Comparison of ENCODE assay signal across 9 mouse cellular contexts in the genomic region with DNA sequence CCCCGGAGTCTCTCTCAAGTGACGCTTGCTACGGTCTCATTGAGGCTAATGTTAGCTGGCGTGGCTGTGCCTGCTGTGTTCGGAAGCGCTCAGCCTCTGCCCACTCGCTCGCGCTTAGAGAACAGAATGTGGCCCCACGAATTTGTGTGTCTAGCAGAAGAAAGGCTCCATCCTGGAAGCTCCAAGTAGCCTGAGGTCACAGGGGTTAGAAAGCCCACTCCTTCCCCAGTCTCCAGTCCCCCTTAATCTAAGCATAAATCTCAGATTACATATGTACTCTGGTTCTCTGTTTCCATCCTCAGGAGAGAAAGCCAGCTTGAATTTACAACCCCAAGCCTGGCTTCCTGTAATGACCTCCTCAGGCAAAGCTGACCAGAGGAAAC.
DNase-seq lines count a peak whose midpoint lies in the region; ATAC-seq and TF ChIP-seq lines count a peak whose summit lies in the region.
"Had no signal": no experiment of that assay in that cellular context is flagged by ENCODE, and none has a peak within 500 bp of the region (broad histone marks: within the 10 kb centered on the region; RNA-seq: fewer than 3 reads in every experiment).

No protein-coding gene starts in this region.

- no peaks in the 10 kb centered on the region for H3K9me3 ChIP-seq in lung, embryonic 14.5 days (ENCODE audit: low read depth, low read length)
- no peaks in the 10 kb centered on the region for H3K9me3 ChIP-seq in embryonic facial prominence, embryonic 12.5 days
- no peaks in the 10 kb centered on the region for H3K9me3 ChIP-seq in neural tube, embryonic 14.5 days (ENCODE audit: control insufficient read depth, low read length)
- H3K9me3 ChIP-seq: liver, embryonic 15.5 days had no signal

- TF ChIP-seq CTCF in lung, embryonic 14.5 days (IDR thresholded peaks at IDR 0.05; ENCODE audit: low read depth): no peak

- DNase-seq in lung, embryonic 14.5 days: peak; percentile 40
- no peak for DNase-seq in lung, postnatal 10 days
- peak; percentile 76 for DNase-seq in induced T-regulatory cell, adult 2 months (ENCODE audit: low read depth)
- DNase-seq in adrenal gland, adult 18-20 months (ENCODE audit: low spot score in 2 of 2): no peak
- DNase-seq in frontal cortex, adult 2 months (ENCODE audit: extremely low spot score in 1 of 2, low spot score in 1 of 2): no peak
- no peak for DNase-seq in urinary bladder, postnatal 4 days (ENCODE audit: low spot score in 2 of 2)

- no peak overlapping the region for H3K9ac ChIP-seq in lung, embryonic 14.5 days
- no peak overlapping the region for H3K9ac ChIP-seq in embryonic facial prominence, embryonic 12.5 days
- H3K9ac ChIP-seq in neural tube, embryonic 14.5 days (replicated peaks; ENCODE audit: low read depth, low read length): peak overlapping the region; percentile 1; the same call in 1 of the 2 replicates
- H3K9ac ChIP-seq: liver, embryonic 15.5 days had no signal

- no peak overlapping the region for H3K4me3 ChIP-seq in lung, embryonic 14.5 days (ENCODE audit: low read depth, low read length)
- peak overlapping the region; percentile 7; the same call in 1 of the 2 replicates for H3K4me3 ChIP-seq in embryonic facial prominence, embryonic 12.5 days
- H3K4me3 ChIP-seq in neural tube, embryonic 14.5 days (ENCODE audit: low read depth, low read length): no peak overlapping the region
- H3K4me3 ChIP-seq: liver, embryonic 15.5 days had no signal

- H3K27ac ChIP-seq in lung, embryonic 14.5 days (ENCODE audit: low read depth): peak overlapping the region; percentile 70
- H3K27ac ChIP-seq in embryonic facial prominence, embryonic 12.5 days: peak overlapping the region; percentile 71
- peak overlapping the region; percentile 55 for H3K27ac ChIP-seq in neural tube, embryonic 14.5 days (ENCODE audit: low read depth, low read length)
- H3K27ac ChIP-seq: liver, embryonic 15.5 days had no signal

- H3K27me3 ChIP-seq in lung, embryonic 14.5 days (ENCODE audit: insufficient read depth, low read length): no peaks in the 10 kb centered on the region
- no peaks in the 10 kb centered on the region for H3K27me3 ChIP-seq in embryonic facial prominence, embryonic 12.5 days
- no peaks in the 10 kb centered on the region for H3K27me3 ChIP-seq in neural tube, embryonic 14.5 days (ENCODE audit: control insufficient read depth, insufficient read depth, low read length)

- no peaks in the 10 kb centered on the region for H3K36me3 ChIP-seq in lung, embryonic 14.5 days (ENCODE audit: insufficient read depth)
- no peaks in the 10 kb centered on the region for H3K36me3 ChIP-seq in embryonic facial prominence, embryonic 12.5 days
- no peaks in the 10 kb centered on the region for H3K36me3 ChIP-seq in neural tube, embryonic 14.5 days (ENCODE audit: control insufficient read depth, insufficient read depth, low read length)
- H3K36me3 ChIP-seq: liver, embryonic 15.5 days had no signal

- 24% methylated on average over 10 of the region's 10 CpGs for WGBS in lung, embryonic 14.5 days
- 15% methylated on average over 10 of the region's 10 CpGs for WGBS in embryonic facial prominence, embryonic 12.5 days
- whole genome bisulfite sequencing in neural tube, embryonic 14.5 days: 4% methylated on average over 10 of the region's 10 CpGs

- H3K4me1 ChIP-seq in lung, embryonic 14.5 days (ENCODE audit: insufficient read depth): peaks cover 30% of the 10 kb centered on the region
- peaks cover 31% of the 10 kb centered on the region for H3K4me1 ChIP-seq in embryonic facial prominence, embryonic 12.5 days
- peaks cover 6% of the 10 kb centered on the region; the same call in 1 of the 2 replicates for H3K4me1 ChIP-seq in neural tube, embryonic 14.5 days (ENCODE audit: control insufficient read depth, insufficient read depth, low read length)

- H3K4me2 ChIP-seq in lung, embryonic 14.5 days: peak overlapping the region; percentile 52
- peak overlapping the region; percentile 43 for H3K4me2 ChIP-seq in embryonic facial prominence, embryonic 12.5 days (replicated peaks)
- H3K4me2 ChIP-seq in neural tube, embryonic 14.5 days (ENCODE audit: low read depth, low read length): peak overlapping the region; percentile 39

- peak; percentile 39; the same call in 1 of the 2 replicates for ATAC-seq in lung, embryonic 14.5 days (ENCODE audit: insufficient read depth)
- ATAC-seq in embryonic facial prominence, embryonic 12.5 days (ENCODE audit: insufficient number of reproducible peaks, insufficient read depth, low FRiP score, low TSS enrichment): peak; percentile 56; the same call in 1 of the 2 replicates
- ATAC-seq in neural tube, embryonic 14.5 days (ENCODE audit: low read depth): peak; percentile 77

Comparison
In these comparisons a context has a peak if more than half of its experiments do, and no peak if none do; other contexts are left out.
1. DNase-seq: peak in lung, embryonic 14.5 days (single experiment) and induced T-regulatory cell, adult 2 months (single experiment); none in lung, postnatal 10 days (single experiment), adrenal gland, adult 18-20 months (0 of 2), frontal cortex, adult 2 months (0 of 2) and urinary bladder, postnatal 4 days (0 of 2).
2. Peak in every context shown above with its lines, with median percentiles within 50 percentile points of each other: ATAC-seq, H3K27ac ChIP-seq and H3K4me2 ChIP-seq.